Mouse (Mus musculus): ENCODE data around the gene Zfp641. TPM values are rescaled to one million over a fixed set of nuclear protein-coding genes. Genes with fewer than 3 reads are reported as not detected.
A peak's percentile ranks its signal among the peaks of the same experiment; 100 is the strongest.

Zfp641 gene
- polyA plus RNA-seq (2015; fragmentation: Nextera tagmentation; extraction: Ambion mirVana): 1.1 and 1.8 TPM in 2 replicates

DNA sequence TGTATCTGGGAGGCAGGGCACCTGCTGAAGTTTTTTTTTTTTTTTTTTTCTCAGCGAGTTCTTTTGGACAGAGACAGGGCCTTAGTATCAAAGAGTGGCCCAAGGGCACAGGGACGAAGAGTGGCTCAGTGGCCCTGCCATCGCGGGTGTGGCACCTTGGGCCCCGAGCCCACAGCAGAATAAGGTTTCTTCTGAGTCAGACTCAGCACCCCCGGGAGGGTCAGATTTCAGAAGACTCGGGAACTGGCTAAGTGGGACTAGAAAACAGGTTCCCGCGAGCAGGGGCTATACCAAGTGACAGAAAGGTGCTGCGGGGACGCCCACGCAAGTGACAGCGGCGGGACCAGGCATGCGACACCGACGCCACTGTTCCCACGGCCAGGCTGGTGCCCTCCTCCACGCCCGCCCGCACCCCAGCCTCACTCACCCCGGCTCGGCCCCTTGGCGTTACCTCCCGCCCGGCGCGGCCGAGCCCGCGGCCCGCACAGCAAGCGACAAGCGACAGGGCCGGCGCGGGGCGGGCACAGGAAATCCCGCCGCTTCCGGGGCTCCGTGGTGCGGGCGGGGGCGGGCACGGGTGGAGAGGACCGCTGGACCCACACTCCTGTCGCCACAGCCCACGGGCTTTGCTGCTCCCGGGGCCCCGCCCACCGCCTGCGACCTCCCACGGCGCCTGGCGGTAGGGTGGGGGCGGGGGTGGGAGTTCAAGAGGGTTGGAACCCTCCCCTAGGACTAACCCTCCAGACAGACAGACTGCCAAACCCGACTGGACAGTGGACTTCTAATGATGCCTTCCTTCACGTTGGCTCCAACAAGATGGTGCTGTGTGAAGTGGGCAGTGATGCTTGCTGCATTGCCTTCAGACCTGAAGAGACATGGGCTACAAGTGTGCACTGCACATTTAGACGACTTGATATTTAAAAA is at the start of gene Zfp641:
TSS of gene Zfp641 (minus strand) at position 534 of the 924 bp plus-strand sequence.
- Histone ChIP-seq H3K36me3 (no peaks in the 10 kb centered on the region), H3K4me3 (peak within 1 kb of the TSS; percentile 64), H3K9ac (peak within 1 kb of the TSS; percentile 65), H3K4me1 (replicated peaks) (no peaks in the 10 kb centered on the region), H3K4me2 (peak within 1 kb of the TSS; percentile 86), H3K9me3 (replicated peaks) (no peaks in the 10 kb centered on the region), H3K27me3 (no peaks in the 10 kb centered on the region), H3K27ac (no peak within 1 kb of the TSS)
- WGBS: 2% methylated on average over 60 of the region's 60 CpGs
- ATAC-seq (replicated peaks; ENCODE audit: insufficient number of reproducible peaks, insufficient read depth, low FRiP score, low read depth): peak; percentile 58; the same call in 1 of the 2 replicates

DNA sequence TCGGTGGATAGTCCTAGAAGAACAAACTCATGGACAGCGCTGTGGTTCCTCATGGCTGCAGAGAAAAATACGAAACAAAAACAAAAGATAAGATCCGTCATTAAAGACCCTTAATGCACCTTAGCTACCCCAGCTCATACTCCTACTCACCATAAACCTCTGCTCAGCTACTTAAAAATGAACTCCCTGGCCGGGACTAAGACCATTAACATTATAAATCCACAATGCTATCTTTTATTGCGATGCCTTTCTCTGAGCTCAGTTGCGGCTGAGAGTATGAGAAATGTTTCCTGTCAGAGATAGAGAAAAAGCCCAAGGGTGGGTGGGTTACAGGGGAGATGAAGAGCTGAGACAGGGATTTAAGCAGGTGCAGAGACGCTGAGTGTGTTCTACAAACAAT is 44.9 kb upstream of the Zfp641 start, which contains the start of gene Olfr284:
TSS of gene Olfr284 (minus strand) at position 101 of the 400 bp plus-strand sequence.
- H3K9me3 ChIP-seq (replicated peaks): no peaks in the 10 kb centered on the region
- no peak within 1 kb of the TSS for H3K27ac ChIP-seq
- H3K36me3 ChIP-seq: no peaks in the 10 kb centered on the region
- 78% methylated on average over 8 of the region's 8 CpGs for WGBS
- H3K9ac ChIP-seq: no peak within 1 kb of the TSS
- no peak within 1 kb of the TSS for H3K4me2 ChIP-seq
- no peaks in the 10 kb centered on the region for H3K4me1 ChIP-seq (replicated peaks)
- H3K27me3 ChIP-seq: no peaks in the 10 kb centered on the region
- H3K4me3 ChIP-seq: no peak within 1 kb of the TSS
- ATAC-seq (replicated peaks; ENCODE audit: insufficient number of reproducible peaks, insufficient read depth, low FRiP score, low read depth): no peak

DNA sequence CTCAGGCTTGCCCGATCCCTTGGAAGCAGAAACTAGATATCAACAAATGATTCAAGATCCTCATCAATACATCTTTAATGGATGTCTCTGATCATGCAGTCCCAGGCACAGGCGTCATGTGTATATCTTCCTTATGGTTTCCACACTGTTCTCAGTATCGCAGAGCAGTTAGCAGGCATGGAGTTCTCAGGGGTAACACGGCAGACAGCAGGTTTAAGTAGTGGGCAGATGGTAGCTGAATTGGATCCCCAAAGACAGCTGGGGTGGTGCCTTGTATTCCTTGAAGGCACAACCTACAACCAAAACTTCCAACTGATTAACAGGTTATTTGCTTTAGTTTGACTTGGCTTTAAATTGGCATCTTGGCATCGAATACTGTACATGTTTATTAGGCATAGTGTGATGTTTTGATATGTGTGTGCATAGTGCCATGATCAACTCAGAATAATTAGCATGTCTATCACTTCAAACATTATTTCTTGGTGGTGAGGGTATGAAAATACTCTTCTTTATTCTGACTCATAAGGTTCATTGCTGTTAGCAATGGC is 21.3 kb upstream of the Zfp641 start, which contains the start of gene Olfr285:
TSS of gene Olfr285 (minus strand) at position 177 of the 548 bp plus-strand sequence.
- no peak within 1 kb of the TSS for H3K4me2 ChIP-seq
- WGBS: 87% methylated on average over 5 of the region's 5 CpGs

DNA sequence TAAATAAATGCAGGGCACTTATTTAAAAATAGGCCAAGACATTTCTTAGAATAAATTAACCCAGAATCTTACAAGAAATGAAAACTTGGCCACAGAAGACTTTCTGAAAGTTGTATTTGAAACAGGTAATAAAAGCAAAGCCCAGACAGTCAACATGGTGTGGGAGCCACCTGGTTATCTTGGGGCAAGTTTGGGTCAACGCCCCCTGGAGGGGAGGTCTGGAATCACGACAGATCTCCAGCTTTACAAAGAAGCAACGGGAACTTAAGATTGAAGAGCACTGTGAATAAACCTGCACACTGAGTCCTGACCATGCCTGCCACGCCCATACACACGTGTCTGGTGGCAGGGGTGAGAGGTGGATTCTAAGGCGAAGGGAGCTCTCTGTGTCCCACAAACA is 19.7 kb upstream of the Zfp641 start:
- H3K9me3 ChIP-seq (replicated peaks): no peaks in the 10 kb centered on the region
- no peaks in the 10 kb centered on the region for H3K36me3 ChIP-seq
- H3K9ac ChIP-seq: no peak overlapping the region
- no peaks in the 10 kb centered on the region for H3K27me3 ChIP-seq
- no peak overlapping the region for H3K4me3 ChIP-seq
- H3K27ac ChIP-seq: no peak overlapping the region
- WGBS: 45% methylated on average over 6 of the region's 6 CpGs
- no peak overlapping the region for H3K4me2 ChIP-seq
- ATAC-seq (replicated peaks; ENCODE audit: insufficient number of reproducible peaks, insufficient read depth, low FRiP score, low read depth): no peak
- no peaks in the 10 kb centered on the region for H3K4me1 ChIP-seq (replicated peaks)

More for the DNA sequence above, 21.3 kb upstream of the Zfp641 start, which contains the start of gene Olfr285:
- Histone ChIP-seq H3K9ac (no peak within 1 kb of the TSS), H3K9me3 (replicated peaks) (no peaks in the 10 kb centered on the region), H3K27me3 (no peaks in the 10 kb centered on the region), H3K4me3 (no peak within 1 kb of the TSS), H3K36me3 (no peaks in the 10 kb centered on the region), H3K27ac (no peak within 1 kb of the TSS), H3K4me1 (replicated peaks) (no peaks in the 10 kb centered on the region)
- ATAC-seq (replicated peaks; ENCODE audit: insufficient number of reproducible peaks, insufficient read depth, low FRiP score, low read depth): no peak

DNA sequence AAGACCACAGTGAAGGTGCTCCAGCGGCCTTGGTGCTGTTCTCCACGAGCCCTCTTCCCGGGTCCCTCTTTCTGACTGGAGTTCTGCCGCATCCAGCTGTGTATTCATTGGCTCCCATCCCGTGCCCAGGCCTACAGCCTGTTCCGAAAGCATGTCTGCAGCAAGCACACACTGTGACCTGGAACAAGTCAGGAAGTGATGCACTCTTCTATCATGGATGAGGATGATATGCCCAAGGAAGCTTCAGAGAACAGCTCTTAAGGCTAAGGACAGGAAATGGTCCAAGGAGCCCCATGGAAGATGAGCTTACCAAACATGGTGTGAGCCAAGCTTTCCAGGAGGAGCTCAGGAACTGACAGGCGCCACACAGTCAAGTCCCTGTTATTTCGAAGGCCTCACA is 2.3 kb downstream of the Zfp641 start:
- ATAC-seq (replicated peaks; ENCODE audit: insufficient number of reproducible peaks, insufficient read depth, low FRiP score, low read depth): no peak
- Histone ChIP-seq H3K9ac (no peak overlapping the region), H3K4me1 (replicated peaks) (no peaks in the 10 kb centered on the region), H3K9me3 (replicated peaks) (no peaks in the 10 kb centered on the region), H3K27ac (no peak overlapping the region), H3K27me3 (no peaks in the 10 kb centered on the region), H3K4me2 (no peak overlapping the region), H3K36me3 (no peaks in the 10 kb centered on the region), H3K4me3 (no peak overlapping the region)
- WGBS: 82% methylated on average over 8 of the region's 8 CpGs

DNA sequence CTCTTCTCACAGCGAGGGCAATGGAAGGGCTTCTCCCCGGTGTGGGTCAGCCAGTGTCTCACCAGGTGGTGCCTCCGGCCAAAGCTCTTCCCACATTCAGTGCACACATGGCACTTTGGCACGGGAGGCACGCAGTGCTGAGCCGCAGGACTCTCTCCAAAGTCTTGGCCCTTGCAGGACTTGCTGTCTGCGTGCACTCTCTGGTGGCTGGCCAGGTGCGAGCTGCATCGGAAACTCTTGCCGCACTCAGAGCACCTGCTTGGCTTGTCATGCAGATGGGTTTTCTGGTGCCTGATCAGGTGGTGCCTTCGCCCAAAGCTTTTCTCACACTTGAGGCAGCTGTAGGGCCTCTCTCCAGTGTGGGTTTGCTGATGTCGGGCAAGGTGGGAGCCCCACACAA is 7.4 kb downstream of the Zfp641 start:
- Histone ChIP-seq H3K9me3 (replicated peaks) (no peaks in the 10 kb centered on the region), H3K4me3 (no peak overlapping the region), H3K27ac (no peak overlapping the region), H3K4me1 (replicated peaks) (no peaks in the 10 kb centered on the region), H3K4me2 (no peak overlapping the region), H3K27me3 (no peaks in the 10 kb centered on the region), H3K36me3 (no peaks in the 10 kb centered on the region), H3K9ac (no peak overlapping the region)
- ATAC-seq (replicated peaks; ENCODE audit: insufficient number of reproducible peaks, insufficient read depth, low FRiP score, low read depth): no peak
- WGBS: 72% methylated on average over 12 of the region's 12 CpGs

DNA sequence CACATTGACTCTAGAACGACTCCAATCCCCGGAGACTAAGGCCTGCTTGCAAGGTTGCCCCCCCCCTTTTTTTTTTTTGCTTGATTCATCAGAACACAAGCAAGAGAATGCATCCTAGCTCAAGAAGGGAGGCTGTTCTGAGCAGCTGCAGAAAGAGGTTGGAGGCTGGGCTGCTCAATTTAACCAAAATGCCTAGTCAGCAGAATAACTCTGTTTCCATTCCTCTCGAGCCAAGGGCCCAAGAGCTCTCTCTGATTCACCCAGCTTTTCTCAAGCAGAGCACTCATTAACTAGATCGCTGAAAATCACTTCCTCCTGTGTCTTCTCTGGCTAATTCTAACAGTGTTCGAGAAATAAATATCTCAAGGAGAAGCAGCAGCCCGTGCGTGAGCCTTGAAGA is 9.5 kb downstream of the Zfp641 start:
- Histone ChIP-seq H3K9ac (no peak overlapping the region), H3K9me3 (replicated peaks) (no peaks in the 10 kb centered on the region), H3K4me3 (no peak overlapping the region), H3K36me3 (no peaks in the 10 kb centered on the region), H3K4me2 (no peak overlapping the region), H3K4me1 (replicated peaks) (no peaks in the 10 kb centered on the region), H3K27me3 (no peaks in the 10 kb centered on the region), H3K27ac (no peak overlapping the region)
- no peak for ATAC-seq (replicated peaks; ENCODE audit: insufficient number of reproducible peaks, insufficient read depth, low FRiP score, low read depth)
- WGBS: 76% methylated on average over 7 of the region's 7 CpGs

GRCm38 (mm10) chr15:98257776-98258175 is 38.2 kb downstream of the Zfp641 start:
- H3K4me1 ChIP-seq (replicated peaks): no peaks in the 10 kb centered on the region
- H3K27me3 ChIP-seq: no peaks in the 10 kb centered on the region
- H3K36me3 ChIP-seq: no peaks in the 10 kb centered on the region
- ATAC-seq (replicated peaks; ENCODE audit: insufficient number of reproducible peaks, insufficient read depth, low FRiP score, low read depth): no peak
- H3K9ac ChIP-seq: no peak overlapping the region
- H3K9me3 ChIP-seq (replicated peaks): no peaks in the 10 kb centered on the region
- H3K4me3 ChIP-seq: no peak overlapping the region
- no peak overlapping the region for H3K27ac ChIP-seq
- WGBS: 76% methylated on average over 7 of the region's 7 CpGs
- H3K4me2 ChIP-seq: no peak overlapping the region

DNA sequence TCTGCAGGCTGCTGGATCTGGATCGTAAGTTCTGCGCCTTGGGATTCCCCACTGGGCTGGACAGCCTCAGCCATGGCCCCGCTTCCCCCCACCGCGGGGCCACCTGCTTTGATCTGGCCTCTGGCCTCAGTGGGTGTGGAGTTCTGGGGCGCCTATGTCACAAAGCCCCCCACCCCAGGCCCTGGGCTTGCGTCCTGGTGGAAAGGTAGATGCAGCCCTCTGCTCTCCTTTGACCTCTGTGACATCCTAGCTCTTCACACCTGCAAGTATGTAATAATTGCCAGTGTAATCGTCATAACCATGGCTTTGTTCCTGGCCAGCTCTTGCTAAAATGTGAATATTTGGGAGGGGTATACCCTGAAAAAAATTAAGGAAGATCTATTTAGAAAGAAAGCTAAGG is 38.8 kb downstream of the Zfp641 start, which contains the start of gene H1fnt:
TSS of gene H1fnt (minus strand) at position 101 of the 400 bp plus-strand sequence.
- ATAC-seq (replicated peaks; ENCODE audit: insufficient number of reproducible peaks, insufficient read depth, low FRiP score, low read depth): no peak
- 82% methylated on average over 8 of the region's 8 CpGs for WGBS
- no peaks in the 10 kb centered on the region for H3K36me3 ChIP-seq

DNA sequence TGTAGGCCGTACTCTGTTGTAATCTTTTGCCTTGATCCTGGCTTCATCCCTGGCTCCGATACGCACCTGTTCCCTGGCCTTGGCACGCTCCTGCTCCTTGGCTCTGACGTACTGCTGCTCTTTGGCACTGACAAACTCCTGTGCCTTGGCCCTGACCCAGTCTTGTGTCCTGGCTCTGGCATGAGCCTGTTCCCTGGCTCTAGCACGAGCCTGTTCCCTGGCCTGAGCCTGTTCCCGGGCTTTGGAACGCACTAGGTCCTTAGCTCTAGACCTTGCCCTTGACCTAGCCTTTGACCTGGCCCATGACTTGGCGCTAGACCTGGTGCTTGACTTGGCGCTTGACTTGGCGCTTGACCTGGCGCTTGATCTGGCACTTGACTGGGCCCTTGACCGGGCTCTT is 39.7 kb downstream of the Zfp641 start:
- Histone ChIP-seq H3K9me3 (replicated peaks) (no peaks in the 10 kb centered on the region), H3K36me3 (no peaks in the 10 kb centered on the region), H3K4me1 (replicated peaks) (no peaks in the 10 kb centered on the region), H3K9ac (no peak overlapping the region), H3K27ac (no peak overlapping the region), H3K4me2 (no peak overlapping the region), H3K27me3 (no peaks in the 10 kb centered on the region), H3K4me3 (no peak overlapping the region)
- WGBS: 88% methylated on average over 13 of the region's 13 CpGs
- no peak for ATAC-seq (replicated peaks; ENCODE audit: insufficient number of reproducible peaks, insufficient read depth, low FRiP score, low read depth)

More for the DNA sequence above, 38.8 kb downstream of the Zfp641 start, which contains the start of gene H1fnt:
- Histone ChIP-seq H3K4me2 (no peak within 1 kb of the TSS), H3K4me1 (replicated peaks) (no peaks in the 10 kb centered on the region), H3K9me3 (replicated peaks) (no peaks in the 10 kb centered on the region), H3K9ac (no peak within 1 kb of the TSS), H3K4me3 (no peak within 1 kb of the TSS), H3K27ac (no peak within 1 kb of the TSS), H3K27me3 (no peaks in the 10 kb centered on the region)

Measured in heart, embryonic 15.5 days (tissue).